Mouse (Mus musculus) hindbrain, embryonic 10.5 days (tissue): ENCODE data around the gene Smyd1. TPM values are rescaled to one million over a fixed set of nuclear protein-coding genes. Genes with fewer than 3 reads are reported as not detected.

Source experiments
- DNase-seq: peaks from one replicate; pipeline ENCODE4 v3.0.0-alpha.2; 2017; ENCODE audit warnings: low spot score
- H3K27ac ChIP-seq: fragments of 300-500 bp; sonication (generic); 2 replicates; pipeline ENCODE4 v1.5.1; 2016; ENCODE audit warnings: mild to moderate bottlenecking, moderate library complexity
- H3K27me3 ChIP-seq: fragments of 300-500 bp; sonication (generic); 2 replicates; pipeline ENCODE4 v1.6.1; 2016; ENCODE audit warnings: mild to moderate bottlenecking; ENCODE audit not compliant: poor library complexity, insufficient read depth, severe bottlenecking
- H3K36me3 ChIP-seq: fragments of 300-500 bp; sonication (generic); 2 replicates; pipeline ENCODE4 v1.6.1; 2016; ENCODE audit warnings: mild to moderate bottlenecking, moderate library complexity
- H3K4me1 ChIP-seq: fragments of 300-500 bp; sonication (generic); replicated peaks from 2 replicates; pipeline ENCODE4 v1.6.1; 2016; ENCODE audit warnings: mild to moderate bottlenecking
- H3K4me3 ChIP-seq: fragments of 300-500 bp; sonication (generic); 2 replicates; pipeline ENCODE4 v1.5.1; 2016; ENCODE audit warnings: mild to moderate bottlenecking, moderate library complexity
- H3K9me3 ChIP-seq: fragments of 300-500 bp; sonication (generic); 2 replicates; pipeline ENCODE4 v1.6.1; 2016; ENCODE audit warnings: mild to moderate bottlenecking, moderate library complexity
- WGBS: fragments of 180-500 bp; shearing (Covaris S2); methylation state at CpG from one replicate; pipeline ENCODE4 v1.1.7; 2016; 5-methylcytosine and 5-hydroxymethylcytosine counted together
- polyA plus RNA-seq: library from polyadenylated mRNA; unstranded; fragments of >200 nt; fragmentation: Nextera tagmentation; extraction: Ambion mirVana; gene quantifications from 2 replicates; pipeline ENCODE4 v1.2.1, GENCODE M21; 2016

The Smyd1 gene
- polyA plus RNA-seq, result 0.14 and 0.36 TPM in 2 replicates

DNA sequence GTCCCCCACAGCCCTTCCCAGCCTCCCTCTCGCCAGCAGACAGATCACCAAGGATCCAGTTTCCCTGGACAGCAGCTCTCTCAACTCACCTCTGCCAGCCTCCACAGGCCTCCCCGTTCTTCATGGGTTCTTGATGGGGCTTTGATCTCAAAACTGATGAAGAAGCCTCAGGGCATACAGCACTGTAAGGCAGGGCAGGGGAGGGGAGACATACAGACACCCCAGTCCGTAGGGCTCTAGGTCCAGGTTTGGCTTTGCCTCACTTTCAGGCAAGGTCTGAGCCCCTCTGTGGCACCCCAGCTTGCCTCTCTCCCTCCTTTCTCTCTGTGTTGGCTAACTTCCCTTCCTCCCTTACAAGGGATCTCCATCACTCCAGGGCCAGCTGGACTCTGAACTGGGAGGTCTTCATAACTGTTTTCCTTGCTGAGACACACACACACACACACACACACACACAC, at the start of gene Smyd1:
Smyd1 (minus strand) TSS at position 408 of the 458 bp plus-strand sequence.
- no peaks in the 10 kb centered on the region for H3K4me1 ChIP-seq
- H3K4me3 ChIP-seq, result no peak within 1 kb of the TSS
- DNase-seq, result no peak
- H3K9me3 ChIP-seq, result no peaks in the 10 kb centered on the region
- H3K36me3 ChIP-seq, result no peaks in the 10 kb centered on the region
- WGBS, result 77% methylated on average over 3 of the region's 3 CpGs
- H3K27me3 ChIP-seq, result no peaks in the 10 kb centered on the region
- no peak within 1 kb of the TSS for H3K27ac ChIP-seq

DNA sequence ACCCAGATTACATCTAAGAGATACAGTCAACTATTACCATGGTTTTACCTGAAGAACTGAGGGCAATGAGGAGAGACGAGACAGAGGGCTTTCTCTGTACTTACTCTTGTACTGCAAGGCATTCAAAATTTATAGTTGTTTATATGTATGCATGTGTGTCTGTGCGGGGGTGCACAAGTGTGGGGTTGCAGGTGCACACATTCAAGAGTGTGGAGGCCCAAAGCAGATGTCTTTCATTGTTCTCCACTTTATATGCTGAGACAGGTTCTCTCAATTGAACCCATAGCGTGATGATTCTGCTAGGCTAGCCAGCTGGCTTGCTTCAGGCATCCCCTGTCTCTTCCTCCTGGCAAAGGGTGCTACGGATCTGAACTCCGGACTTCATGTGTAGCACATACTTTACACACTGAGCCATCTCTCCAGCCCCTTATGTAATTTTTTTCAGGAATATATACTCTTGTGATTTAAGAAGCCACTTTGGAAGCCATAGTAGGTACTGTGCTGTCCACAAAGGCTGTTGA, 49.1 kb upstream of the Smyd1 start:
- DNase-seq, result no peak
- Histone ChIP-seq H3K4me1 (no peaks in the 10 kb centered on the region), H3K9me3 (no peaks in the 10 kb centered on the region), H3K27ac (no peak overlapping the region), H3K27me3 (no peaks in the 10 kb centered on the region), H3K4me3 (no peak overlapping the region), H3K36me3 (no peaks in the 10 kb centered on the region)
- 90% methylated on average over 5 of the region's 5 CpGs for WGBS

GRCm38 (mm10) chr6:71369416-71369815, 47.4 kb upstream of the Smyd1 start:
- 91% methylated on average over 6 of the region's 6 CpGs for WGBS

GRCm38 (mm10) chr6:71363995-71364394, 42.0 kb upstream of the Smyd1 start:
- H3K27me3 ChIP-seq, result no peaks in the 10 kb centered on the region
- WGBS, result 70% methylated on average over 2 of the region's 2 CpGs
- no peaks in the 10 kb centered on the region for H3K4me1 ChIP-seq
- no peak overlapping the region for H3K4me3 ChIP-seq
- H3K9me3 ChIP-seq, result no peaks in the 10 kb centered on the region
- no peaks in the 10 kb centered on the region for H3K36me3 ChIP-seq
- DNase-seq, result no peak
- no peak overlapping the region for H3K27ac ChIP-seq

More at GRCm38 (mm10) chr6:71369416-71369815, 47.4 kb upstream of the Smyd1 start:
- Histone ChIP-seq H3K27ac (no peak overlapping the region), H3K9me3 (no peaks in the 10 kb centered on the region), H3K4me3 (no peak overlapping the region), H3K4me1 (no peaks in the 10 kb centered on the region), H3K36me3 (no peaks in the 10 kb centered on the region), H3K27me3 (no peaks in the 10 kb centered on the region)
- no peak for DNase-seq

GRCm38 (mm10) chr6:71361156-71361670, 39.2 kb upstream of the Smyd1 start:
- no peaks in the 10 kb centered on the region for H3K4me1 ChIP-seq
- H3K4me3 ChIP-seq, result no peak overlapping the region
- no peak overlapping the region for H3K27ac ChIP-seq
- no peaks in the 10 kb centered on the region for H3K36me3 ChIP-seq
- H3K9me3 ChIP-seq, result no peaks in the 10 kb centered on the region
- WGBS, result 89% methylated on average over 10 of the region's 10 CpGs
- no peak for DNase-seq
- H3K27me3 ChIP-seq, result no peaks in the 10 kb centered on the region

DNA sequence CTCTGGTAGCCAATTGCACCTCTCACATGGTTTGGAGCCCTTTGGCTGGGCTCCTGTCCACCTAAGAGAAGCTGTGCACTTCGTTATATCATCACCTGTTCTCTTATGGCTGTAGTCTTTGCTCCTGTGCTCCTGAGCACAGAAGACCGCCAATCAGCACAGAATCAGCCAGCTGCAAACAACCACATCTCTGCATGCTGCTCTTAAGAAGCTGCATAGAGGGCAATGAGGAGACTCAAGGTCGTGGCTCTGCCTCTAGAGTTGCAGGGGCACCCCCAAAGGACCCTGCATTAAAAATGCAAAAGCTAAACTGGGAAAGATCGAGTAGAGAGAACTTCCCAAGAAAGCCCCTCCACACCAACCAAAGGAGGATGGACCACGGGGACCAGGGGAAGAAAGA, 38.7 kb upstream of the Smyd1 start:
- Histone ChIP-seq H3K27me3 (no peaks in the 10 kb centered on the region), H3K36me3 (no peaks in the 10 kb centered on the region), H3K4me3 (no peak overlapping the region), H3K27ac (no peak overlapping the region), H3K9me3 (no peaks in the 10 kb centered on the region), H3K4me1 (no peaks in the 10 kb centered on the region)
- WGBS, result 58% methylated on average over 5 of the region's 5 CpGs
- no peak for DNase-seq

GRCm38 (mm10) chr6:71360221-71360620, 38.2 kb upstream of the Smyd1 start:
- Histone ChIP-seq H3K27ac (no peak overlapping the region), H3K36me3 (no peaks in the 10 kb centered on the region), H3K9me3 (no peaks in the 10 kb centered on the region), H3K4me1 (no peaks in the 10 kb centered on the region), H3K4me3 (no peak overlapping the region), H3K27me3 (no peaks in the 10 kb centered on the region)
- WGBS, result 82% methylated on average over 4 of the region's 4 CpGs
- no peak for DNase-seq

GRCm38 (mm10) chr6:71357493-71357892, 35.5 kb upstream of the Smyd1 start:
- H3K4me1 ChIP-seq, result no peaks in the 10 kb centered on the region
- H3K4me3 ChIP-seq, result no peak overlapping the region
- H3K9me3 ChIP-seq, result no peaks in the 10 kb centered on the region
- no peaks in the 10 kb centered on the region for H3K27me3 ChIP-seq
- H3K36me3 ChIP-seq, result no peaks in the 10 kb centered on the region
- no peak overlapping the region for H3K27ac ChIP-seq
- WGBS, result 92% methylated on average over 7 of the region's 7 CpGs
- DNase-seq, result no peak

- 82% methylated on average over 2 of the region's 2 CpGs for WGBS
- Histone ChIP-seq H3K27ac (no peak overlapping the region), H3K4me1 (no peaks in the 10 kb centered on the region), H3K4me3 (no peak overlapping the region), H3K9me3 (no peaks in the 10 kb centered on the region), H3K36me3 (no peaks in the 10 kb centered on the region), H3K27me3 (no peaks in the 10 kb centered on the region)
- no peak for DNase-seq
Observed at GRCm38 (mm10) chr6:71353722-71354121, 31.7 kb upstream of the Smyd1 start.

- DNase-seq, result no peak
- Histone ChIP-seq H3K9me3 (peaks cover 2% of the 10 kb centered on the region), H3K36me3 (no peaks in the 10 kb centered on the region), H3K4me3 (no peak overlapping the region), H3K27ac (no peak overlapping the region), H3K4me1 (no peaks in the 10 kb centered on the region), H3K27me3 (no peaks in the 10 kb centered on the region)
- WGBS, result 86% methylated on average over 10 of the region's 10 CpGs
Observed at GRCm38 (mm10) chr6:71352866-71353427, 30.9 kb upstream of the Smyd1 start.

DNA sequence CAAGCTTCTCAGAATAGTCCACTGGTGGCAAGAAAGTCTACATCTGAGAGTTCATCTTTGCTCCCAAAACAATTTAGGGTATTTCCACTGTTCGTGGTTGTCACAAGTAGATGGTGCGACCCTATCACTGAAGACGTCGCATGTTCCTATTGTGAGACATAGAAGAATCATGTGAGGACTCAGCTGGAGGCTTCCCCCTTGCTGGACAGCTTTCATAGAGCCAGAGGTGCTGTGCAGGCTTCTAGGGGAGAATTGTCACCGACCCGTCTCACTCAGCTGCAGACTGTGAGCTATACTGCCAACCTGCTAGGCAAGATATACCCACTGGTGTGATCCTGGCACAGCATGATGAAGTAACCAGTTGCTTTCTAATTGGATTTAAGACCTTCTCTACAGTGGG, 30.2 kb upstream of the Smyd1 start:
- no peaks in the 10 kb centered on the region for H3K4me1 ChIP-seq
- DNase-seq, result no peak
- H3K36me3 ChIP-seq, result no peaks in the 10 kb centered on the region
- H3K4me3 ChIP-seq, result no peak overlapping the region
- WGBS, result 92% methylated on average over 6 of the region's 6 CpGs
- no peak overlapping the region for H3K27ac ChIP-seq
- no peaks in the 10 kb centered on the region for H3K27me3 ChIP-seq
- H3K9me3 ChIP-seq, result peaks cover 5% of the 10 kb centered on the region

DNA sequence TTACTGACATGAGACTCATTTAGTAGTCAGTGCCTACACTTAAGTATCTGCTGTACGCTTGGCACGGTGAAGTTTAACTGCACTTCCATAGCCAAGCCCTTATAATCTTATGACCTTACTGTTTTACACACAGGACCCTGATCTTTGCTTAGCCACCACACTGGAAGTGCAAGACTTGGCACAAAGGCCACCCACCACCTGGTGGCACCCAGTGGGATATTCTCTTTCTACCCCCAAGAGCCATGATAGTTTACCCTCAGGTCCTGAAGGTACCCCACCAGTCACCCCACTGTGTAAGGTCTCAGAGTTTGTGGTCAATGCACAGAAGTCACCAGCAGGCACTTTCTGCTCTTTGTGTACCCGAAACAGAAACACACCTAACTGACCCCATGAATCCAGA, 29.2 kb upstream of the Smyd1 start:
- no peaks in the 10 kb centered on the region for H3K27me3 ChIP-seq
- H3K9me3 ChIP-seq, result peaks cover 5% of the 10 kb centered on the region
- H3K4me3 ChIP-seq, result no peak overlapping the region
- WGBS, result 92% methylated on average over 3 of the region's 3 CpGs
- H3K36me3 ChIP-seq, result no peaks in the 10 kb centered on the region
- no peak overlapping the region for H3K27ac ChIP-seq
- no peaks in the 10 kb centered on the region for H3K4me1 ChIP-seq
- DNase-seq, result no peak

DNA sequence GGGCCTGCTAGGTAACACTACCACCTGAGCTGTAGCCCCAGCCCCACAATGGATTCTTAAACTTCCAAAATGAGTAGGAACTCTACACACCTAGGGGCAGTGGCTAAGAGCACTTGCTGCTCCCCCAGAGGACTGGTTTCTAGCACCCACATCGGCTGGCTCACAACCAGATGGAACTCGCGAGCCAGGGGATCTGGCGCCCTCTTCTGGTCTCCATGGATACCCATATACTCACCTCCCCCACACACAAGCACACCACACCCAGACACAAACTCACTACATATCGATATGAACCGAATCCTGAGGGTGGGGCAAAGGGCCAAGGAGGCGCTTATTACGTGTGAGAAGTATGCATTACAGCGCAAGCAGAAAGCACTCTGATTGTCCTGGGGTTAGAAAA, 26.0 kb upstream of the Smyd1 start:
- no peaks in the 10 kb centered on the region for H3K4me1 ChIP-seq
- 90% methylated on average over 9 of the region's 9 CpGs for WGBS
- no peaks in the 10 kb centered on the region for H3K27me3 ChIP-seq
- DNase-seq, result no peak
- no peak overlapping the region for H3K27ac ChIP-seq
- no peaks in the 10 kb centered on the region for H3K36me3 ChIP-seq
- peaks cover 5% of the 10 kb centered on the region for H3K9me3 ChIP-seq
- no peak overlapping the region for H3K4me3 ChIP-seq
